Mouse (Mus musculus) midbrain, embryonic 11.5 days (tissue): ENCODE measurements around the gene Hoxb3. TPM values are rescaled to one million over a fixed set of nuclear protein-coding genes. Genes with fewer than 3 reads are reported as not detected.
A peak's percentile ranks its signal among the peaks of the same experiment; 100 is the strongest.

Experiments
- ATAC-seq: fragments of 200-750 bp; cut with Nextera tagmentation; 2 replicates; pipeline ENCODE4 v1.8.0; 2017; ENCODE audit warnings: moderate TSS enrichment, moderate library complexity; ENCODE audit not compliant: low FRiP score
- DNase-seq: peaks from one replicate; pipeline ENCODE4 v3.0.0; 2015; ENCODE audit warnings: low spot score; ENCODE audit errors: missing footprints
- H3K27ac ChIP-seq: fragments of 300-500 bp; sonication (generic); 2 replicates; pipeline ENCODE4 v1.5.1; 2014; ENCODE audit warnings: low read depth, low read length
- H3K27me3 ChIP-seq: fragments of 300-500 bp; sonication (generic); 2 replicates; pipeline ENCODE4 v1.6.1; 2014; ENCODE audit warnings: mild to moderate bottlenecking, low read length, moderate library complexity, mixed read lengths; ENCODE audit not compliant: control insufficient read depth, insufficient read depth
- H3K36me3 ChIP-seq: fragments of 300-500 bp; sonication (generic); 2 replicates; pipeline ENCODE4 v1.6.1; 2014; ENCODE audit warnings: mild to moderate bottlenecking, low read length, moderate library complexity, mixed read lengths; ENCODE audit not compliant: control insufficient read depth, insufficient read depth
- H3K4me1 ChIP-seq: fragments of 300-500 bp; sonication (generic); 2 replicates; pipeline ENCODE4 v1.6.1; 2014; ENCODE audit warnings: low read length; ENCODE audit not compliant: control insufficient read depth, insufficient read depth
- H3K4me2 ChIP-seq: fragments of 300-500 bp; sonication (generic); 2 replicates; pipeline ENCODE4 v1.6.1; 2014; ENCODE audit warnings: mild to moderate bottlenecking, moderate library complexity
- H3K4me3 ChIP-seq: fragments of 300-500 bp; sonication (generic); 2 replicates; pipeline ENCODE4 v1.5.1; 2014; ENCODE audit warnings: low read depth, low read length
- H3K9ac ChIP-seq: fragments of 300-500 bp; sonication (generic); 2 replicates; pipeline ENCODE4 v1.6.1; 2014; ENCODE audit warnings: low read length
- H3K9me3 ChIP-seq: fragments of 300-500 bp; sonication (generic); 2 replicates; pipeline ENCODE4 v1.6.1; 2016; ENCODE audit warnings: low read length; ENCODE audit not compliant: control insufficient read depth
- WGBS: fragments of 180-500 bp; shearing (Covaris S2); extraction: QIAGEN DNeasy Blood & Tissue Kit; methylation state at CpG from one replicate; pipeline ENCODE4 v1.1.7; 2014; 5-methylcytosine and 5-hydroxymethylcytosine counted together
- polyA plus RNA-seq: library from polyadenylated mRNA; unstranded; fragments of >200 nt; fragmentation: Nextera tagmentation; extraction: Ambion mirVana; gene quantifications from 2 replicates; pipeline ENCODE4 v1.2.1, GENCODE M21; 2014

Gene Hoxb3
- polyA plus RNA-seq, 1 experiment from 2014 or later, result not detected

DNA sequence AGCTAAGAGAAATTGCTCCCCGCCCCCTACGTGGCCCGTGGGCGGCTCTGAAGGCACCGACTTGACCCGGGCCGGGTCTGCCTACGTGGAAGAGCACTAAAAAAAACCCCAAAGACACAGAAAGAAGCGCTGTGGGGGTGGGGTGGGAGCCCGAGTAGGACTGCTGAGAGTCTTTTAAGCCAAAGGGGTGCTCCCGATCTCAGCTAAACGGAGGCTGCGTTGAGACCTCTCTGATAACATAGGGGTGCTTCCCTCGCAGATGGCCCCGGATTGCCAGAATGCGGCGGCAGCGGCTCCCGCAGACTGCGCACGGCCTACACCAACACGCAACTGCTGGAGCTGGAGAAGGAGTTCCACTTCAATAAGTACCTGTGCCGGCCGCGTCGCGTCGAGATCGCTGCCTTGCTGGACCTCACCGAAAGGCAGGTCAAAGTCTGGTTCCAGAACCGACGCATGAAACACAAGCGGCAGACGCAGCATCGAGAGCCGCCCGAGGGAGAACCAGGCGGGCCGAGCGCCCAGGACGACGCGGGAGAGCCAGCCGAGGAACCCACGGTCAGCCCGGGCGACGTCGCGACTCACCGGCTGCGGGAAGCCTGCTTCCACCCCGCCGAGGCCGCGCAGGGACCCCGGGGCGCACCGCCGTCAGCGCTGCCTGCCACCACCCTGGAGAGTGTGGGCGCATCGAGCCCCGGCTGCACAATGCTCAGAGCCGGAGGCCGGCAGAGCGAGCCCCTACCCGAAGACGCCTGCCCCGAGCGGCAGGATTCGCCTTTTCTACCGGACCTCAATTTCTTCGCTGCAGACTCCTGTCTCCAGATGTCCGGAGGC is 29.8 kb downstream of the Hoxb3 start:
- Histone ChIP-seq H3K4me3 (0 out of 2 replicates have a peak overlapping the region, but pooled peaks have one; percentile 7), H3K4me1 (no peaks in the 10 kb centered on the region), H3K36me3 (no peaks in the 10 kb centered on the region), H3K9ac (no peak overlapping the region), H3K4me2 (no peak overlapping the region; the same call in 1 of the 2 replicates), H3K9me3 (no peaks in the 10 kb centered on the region), H3K27ac (no peak overlapping the region), H3K27me3 (peaks cover 95% of the 10 kb centered on the region)
- under 1% methylated on average over 73 of the region's 75 CpGs for WGBS
- ATAC-seq (no peak), DNase-seq (peak; percentile 98)

DNA sequence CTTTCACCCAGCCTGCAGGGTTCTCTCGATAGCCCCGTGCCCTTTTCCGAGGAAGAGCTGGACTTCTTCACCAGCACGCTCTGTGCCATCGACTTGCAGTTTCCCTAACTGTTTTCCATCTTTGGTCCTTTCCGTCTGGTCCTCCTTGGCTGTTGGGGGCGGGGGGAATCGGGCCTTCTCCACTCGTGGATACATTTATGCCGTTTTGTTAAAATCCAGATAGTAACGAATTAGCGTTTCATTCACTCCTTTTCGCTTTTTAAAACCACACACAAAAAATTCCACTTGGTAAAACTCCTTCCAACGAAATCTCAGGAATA is 30.4 kb downstream of the Hoxb3 start:
- Histone ChIP-seq H3K27me3 (peaks cover 94% of the 10 kb centered on the region), H3K9me3 (no peaks in the 10 kb centered on the region), H3K4me3 (no peak overlapping the region), H3K36me3 (no peaks in the 10 kb centered on the region), H3K9ac (no peak overlapping the region), H3K27ac (no peak overlapping the region), H3K4me2 (no peak overlapping the region), H3K4me1 (no peaks in the 10 kb centered on the region)
- no peak for ATAC-seq
- DNase-seq, result no peak
- WGBS, result under 1% methylated on average over 14 of the region's 14 CpGs

DNA sequence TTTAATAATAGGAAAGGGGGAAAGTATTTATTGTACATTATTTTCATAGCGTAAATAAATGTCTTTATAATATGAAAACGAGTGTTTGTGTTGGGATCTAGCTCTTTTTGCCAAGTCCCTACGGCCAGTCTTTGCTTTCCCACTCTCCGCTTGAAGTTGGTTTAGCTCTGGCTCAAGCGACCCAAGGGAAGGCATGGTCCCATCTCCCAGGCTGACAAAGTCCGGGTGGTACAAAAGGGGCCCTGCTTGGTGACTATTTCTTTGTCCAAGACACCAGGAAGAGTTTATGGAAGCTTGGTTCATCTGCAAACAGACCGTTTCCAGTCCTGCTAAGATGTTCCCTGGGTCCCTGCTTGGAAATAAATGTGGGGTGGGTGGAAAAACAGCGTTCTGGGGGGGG is 30.8 kb downstream of the Hoxb3 start:
- DNase-seq (peak; percentile 96), ATAC-seq (no peak)
- Histone ChIP-seq H3K4me2 (no peak overlapping the region), H3K9me3 (no peaks in the 10 kb centered on the region), H3K4me1 (no peaks in the 10 kb centered on the region), H3K36me3 (no peaks in the 10 kb centered on the region), H3K4me3 (no peak overlapping the region), H3K27ac (no peak overlapping the region), H3K27me3 (peaks cover 94% of the 10 kb centered on the region), H3K9ac (no peak overlapping the region)
- 2% methylated on average over 8 of the region's 8 CpGs for WGBS

DNA sequence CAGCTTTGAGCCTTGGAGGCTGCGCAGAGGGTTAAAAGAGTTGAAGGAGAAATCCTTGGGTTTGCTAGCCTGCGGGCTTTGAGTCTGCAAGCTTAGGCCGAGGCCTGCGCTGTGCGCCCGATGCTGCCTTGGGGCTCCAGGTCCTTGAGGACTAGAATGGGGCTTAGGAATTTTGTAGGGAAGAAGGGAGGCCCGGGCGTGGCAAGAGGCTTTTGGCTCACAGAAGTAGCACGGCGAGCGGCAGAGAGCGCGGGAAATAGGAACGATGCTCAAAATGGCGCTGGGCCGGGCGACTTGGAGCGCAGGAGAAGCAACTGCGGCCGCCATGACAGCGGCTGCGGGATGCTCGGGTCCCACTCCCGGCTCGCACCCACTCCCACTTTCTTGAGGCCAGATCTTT is 31.2 kb downstream of the Hoxb3 start:
- Histone ChIP-seq H3K27ac (no peak overlapping the region), H3K4me3 (peak overlapping the region; percentile 9; the same call in 1 of the 2 replicates), H3K36me3 (no peaks in the 10 kb centered on the region), H3K27me3 (peaks cover 92% of the 10 kb centered on the region), H3K9ac (no peak overlapping the region), H3K4me1 (no peaks in the 10 kb centered on the region), H3K9me3 (no peaks in the 10 kb centered on the region), H3K4me2 (peak overlapping the region; percentile 29)
- DNase-seq (peak; percentile 97), ATAC-seq (no peak)
- WGBS, result under 1% methylated on average over 25 of the region's 25 CpGs

DNA sequence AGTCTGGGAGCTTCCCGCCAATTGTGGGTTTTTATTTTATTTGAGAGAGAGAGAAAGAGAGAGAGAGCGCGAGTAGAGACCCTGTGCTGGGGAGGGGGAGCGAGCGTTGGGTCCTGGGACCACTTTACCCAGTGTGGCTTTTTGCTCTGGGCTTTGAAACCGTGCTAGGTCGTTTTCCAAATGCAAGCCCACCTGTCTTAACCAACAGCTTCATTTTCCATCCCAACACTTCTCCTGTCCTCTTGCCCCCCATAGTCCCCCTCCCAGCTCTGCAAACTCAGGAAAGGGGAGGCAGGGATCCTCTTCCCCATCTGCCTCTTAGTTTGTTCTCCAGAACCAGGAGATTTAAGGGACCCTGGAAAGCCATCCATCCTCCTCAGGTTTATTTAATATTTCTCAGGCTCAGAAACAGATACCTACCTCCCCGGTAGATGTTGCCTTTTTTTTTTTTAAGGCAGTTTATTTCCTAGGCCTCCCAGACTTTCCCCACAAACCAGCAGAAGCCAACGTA is 31.7 kb downstream of the Hoxb3 start:
- H3K36me3 ChIP-seq, result no peaks in the 10 kb centered on the region
- ATAC-seq, result no peak
- H3K9me3 ChIP-seq, result no peaks in the 10 kb centered on the region
- H3K4me1 ChIP-seq, result no peaks in the 10 kb centered on the region
- H3K4me3 ChIP-seq, result peak overlapping the region; percentile 9; the same call in 1 of the 2 replicates
- peaks cover 91% of the 10 kb centered on the region for H3K27me3 ChIP-seq
- H3K9ac ChIP-seq, result no peak overlapping the region
- DNase-seq, result peak; percentile 92
- H3K4me2 ChIP-seq, result peak overlapping the region; percentile 29
- WGBS, result 2% methylated on average over 9 of the region's 9 CpGs
- no peak overlapping the region for H3K27ac ChIP-seq

DNA sequence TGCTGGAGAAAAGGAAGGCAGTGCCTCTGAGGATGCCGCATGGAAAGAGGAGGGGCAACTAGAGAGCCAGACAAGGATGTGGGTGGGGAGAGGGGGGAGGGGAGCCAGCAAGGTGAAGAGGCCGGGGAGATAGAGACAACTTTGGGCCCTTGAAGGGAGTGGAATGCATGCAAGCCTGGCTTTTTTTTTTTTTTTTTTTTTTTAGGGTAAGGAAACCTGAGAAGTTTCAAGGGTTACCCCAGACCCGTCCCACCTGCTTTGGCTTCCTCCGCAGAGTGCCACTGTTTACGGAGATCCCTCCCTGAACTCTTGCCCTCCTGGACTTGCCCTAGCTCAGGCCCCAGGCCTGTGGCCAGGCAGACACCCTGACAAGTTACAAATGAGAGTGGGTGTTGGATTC is 40.7 kb downstream of the Hoxb3 start:
- Histone ChIP-seq H3K36me3 (no peaks in the 10 kb centered on the region), H3K4me2 (no peak overlapping the region), H3K9me3 (no peaks in the 10 kb centered on the region), H3K4me3 (no peak overlapping the region), H3K27ac (no peak overlapping the region), H3K27me3 (peaks cover 85% of the 10 kb centered on the region), H3K9ac (no peak overlapping the region), H3K4me1 (no peaks in the 10 kb centered on the region)
- ATAC-seq, result no peak
- peak; percentile 78 for DNase-seq
- 2% methylated on average over 5 of the region's 5 CpGs for WGBS

DNA sequence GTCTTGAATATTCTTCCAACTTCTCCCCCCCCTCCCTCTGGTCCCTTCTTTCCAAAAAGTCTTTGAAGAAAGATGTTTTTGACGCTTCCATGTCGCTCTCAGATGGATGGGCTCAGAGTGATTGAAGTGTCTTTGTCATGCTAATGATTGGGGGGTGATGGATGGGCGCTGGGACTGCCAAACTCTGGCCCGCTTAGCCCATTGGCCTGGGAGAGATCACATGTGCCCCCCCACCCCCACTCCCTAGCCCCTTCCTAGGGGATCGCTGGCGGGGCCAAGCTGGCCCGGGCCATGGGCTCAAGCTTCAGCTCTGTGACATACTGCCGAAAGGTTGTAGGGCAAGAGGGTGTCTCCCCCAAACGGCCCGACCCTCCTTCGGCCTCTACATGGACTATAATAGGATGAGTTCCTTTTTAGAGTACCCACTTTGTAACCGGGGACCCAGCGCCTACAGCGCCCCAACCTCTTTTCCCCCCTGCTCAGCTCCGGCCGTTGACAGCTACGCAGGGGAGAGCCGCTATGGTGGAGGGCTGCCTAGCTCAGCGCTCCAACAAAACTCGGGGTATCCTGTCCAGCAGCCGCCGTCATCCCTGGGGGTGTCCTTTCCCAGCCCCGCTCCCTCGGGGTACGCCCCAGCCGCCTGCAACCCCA is 42.4 kb downstream of the Hoxb3 start, which contains the start of gene Hoxb1:
TSS of gene Hoxb1 (plus strand) at position 312 of the 651 bp plus-strand sequence.
- peaks cover 92% of the 10 kb centered on the region for H3K27me3 ChIP-seq
- WGBS, result 1% methylated on average over 26 of the region's 26 CpGs
- no peak within 1 kb of the TSS for H3K9ac ChIP-seq
- no peak within 1 kb of the TSS for H3K4me2 ChIP-seq
- DNase-seq, result peak; percentile 90
- ATAC-seq, result no peak
- H3K36me3 ChIP-seq, result no peaks in the 10 kb centered on the region
- H3K9me3 ChIP-seq, result no peaks in the 10 kb centered on the region
- no peaks in the 10 kb centered on the region for H3K4me1 ChIP-seq
- H3K27ac ChIP-seq, result no peak within 1 kb of the TSS
- no peak within 1 kb of the TSS for H3K4me3 ChIP-seq

DNA sequence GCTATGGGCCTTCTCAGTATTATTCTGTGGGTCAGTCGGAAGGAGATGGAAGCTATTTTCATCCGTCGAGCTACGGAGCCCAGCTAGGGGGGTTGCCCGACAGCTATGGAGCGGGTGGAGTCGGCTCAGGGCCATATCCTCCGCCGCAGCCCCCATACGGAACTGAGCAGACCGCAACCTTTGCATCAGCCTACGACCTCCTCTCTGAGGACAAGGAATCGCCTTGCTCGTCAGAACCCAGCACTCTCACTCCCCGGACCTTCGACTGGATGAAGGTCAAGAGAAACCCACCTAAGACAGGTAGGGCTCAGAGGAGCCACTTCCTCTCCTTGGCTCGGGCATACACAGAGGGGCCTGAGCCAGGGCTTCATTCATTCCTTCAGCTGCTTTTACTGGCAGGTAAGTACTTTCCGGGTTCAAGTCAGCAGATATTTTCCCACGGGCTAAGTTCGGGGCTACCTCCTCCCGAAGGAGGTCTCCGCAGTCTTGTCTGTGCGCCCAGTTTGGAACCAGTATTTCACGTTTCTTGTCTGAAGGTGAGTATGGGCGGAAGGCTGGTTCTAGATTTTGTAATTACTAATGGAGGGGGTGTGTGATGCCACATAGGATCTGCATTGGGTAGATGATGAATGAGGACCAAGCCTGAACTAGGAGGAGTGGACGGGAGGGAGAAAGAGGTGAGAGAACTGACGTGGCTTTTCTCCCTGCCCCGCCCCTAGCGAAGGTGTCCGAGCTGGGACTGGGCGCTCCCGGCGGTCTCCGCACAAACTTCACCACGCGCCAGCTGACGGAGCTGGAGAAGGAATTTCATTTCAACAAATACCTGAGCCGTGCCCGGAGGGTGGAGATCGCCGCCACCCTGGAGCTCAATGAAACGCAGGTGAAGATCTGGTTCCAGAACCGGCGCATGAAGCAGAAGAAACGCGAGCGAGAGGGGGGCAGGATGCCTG is 43.2 kb downstream of the Hoxb3 start:
- ATAC-seq (no peak), DNase-seq (peak; percentile 92)
- no peaks in the 10 kb centered on the region for H3K36me3 ChIP-seq
- no peak overlapping the region for H3K4me2 ChIP-seq
- H3K4me3 ChIP-seq, result no peak overlapping the region
- H3K27ac ChIP-seq, result no peak overlapping the region
- no peaks in the 10 kb centered on the region for H3K9me3 ChIP-seq
- H3K27me3 ChIP-seq, result peaks cover 97% of the 10 kb centered on the region
- no peaks in the 10 kb centered on the region for H3K4me1 ChIP-seq
- H3K9ac ChIP-seq, result no peak overlapping the region
- WGBS, result 3% methylated on average over 47 of the region's 47 CpGs
